Mouse (Mus musculus): ENCODE data around the gene Fntb. TPM values are rescaled to one million over a fixed set of nuclear protein-coding genes. Genes with fewer than 3 reads are reported as not detected.
A peak's percentile ranks its signal among the peaks of the same experiment; 100 is the strongest.

Fntb gene
- polyA plus RNA-seq, 1 experiment from 2014 or later: 30.1 TPM

- Histone ChIP-seq H3K27ac (no peak overlapping the region), H3K27me3 (no peaks in the 10 kb centered on the region), H3K4me1 (no peaks in the 10 kb centered on the region), H3K36me3 (ENCODE audit: poor library complexity, severe bottlenecking) (peaks cover 7% of the 10 kb centered on the region; the same call in 1 of the 2 replicates), H3K9ac (no peak overlapping the region), H3K4me3 (no peak overlapping the region), H3K9me3 (replicated peaks) (no peaks in the 10 kb centered on the region), H3K4me2 (no peak overlapping the region)
- ATAC-seq: no peak
- 89% methylated on average over 4 of the region's 4 CpGs for WGBS
These were observed 114.7 kb downstream of the Fntb start for GRCm38 (mm10) chr12:76880131-76880530.

DNA sequence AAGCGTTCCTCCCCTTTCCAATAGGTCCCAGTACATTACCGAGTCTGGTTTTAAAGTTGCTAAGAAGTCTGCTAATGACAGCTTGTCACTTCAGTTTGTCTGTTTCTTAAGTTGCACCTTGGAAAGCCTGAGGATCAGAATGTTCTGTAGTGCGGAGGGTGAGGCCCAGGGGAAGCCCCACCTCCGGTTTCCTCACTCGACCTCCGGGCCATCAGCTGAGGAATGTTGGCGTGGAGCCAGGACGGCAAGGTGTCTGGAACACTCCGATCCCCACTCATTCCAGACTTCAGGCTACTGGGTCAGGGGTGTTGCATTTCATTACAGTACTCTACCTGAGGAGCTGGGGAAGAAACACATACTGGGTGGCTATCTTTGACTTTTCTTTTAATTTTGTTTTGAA is 118.4 kb downstream of the Fntb start:
- Histone ChIP-seq H3K9ac (no peak overlapping the region), H3K4me3 (no peak overlapping the region), H3K36me3 (ENCODE audit: poor library complexity, severe bottlenecking) (peaks cover under 1% of the 10 kb centered on the region), H3K27ac (no peak overlapping the region), H3K9me3 (replicated peaks) (no peaks in the 10 kb centered on the region), H3K27me3 (no peaks in the 10 kb centered on the region), H3K4me2 (no peak overlapping the region), H3K4me1 (no peaks in the 10 kb centered on the region)
- 79% methylated on average over 9 of the region's 9 CpGs for WGBS
- ATAC-seq: no peak

- Histone ChIP-seq H3K4me1 (no peaks in the 10 kb centered on the region), H3K27me3 (no peaks in the 10 kb centered on the region), H3K27ac (no peak overlapping the region), H3K4me2 (no peak overlapping the region), H3K36me3 (ENCODE audit: poor library complexity, severe bottlenecking) (peaks cover 5% of the 10 kb centered on the region), H3K9me3 (replicated peaks) (no peaks in the 10 kb centered on the region), H3K9ac (no peak overlapping the region), H3K4me3 (no peak overlapping the region)
- WGBS: 91% methylated on average over 4 of the region's 4 CpGs
- no peak for ATAC-seq
These were observed 119.7 kb downstream of the Fntb start for GRCm38 (mm10) chr12:76885103-76885502.

- no peak overlapping the region for H3K4me3 ChIP-seq
- H3K4me2 ChIP-seq: no peak overlapping the region
- H3K9ac ChIP-seq: no peak overlapping the region
- H3K27ac ChIP-seq: no peak overlapping the region
- H3K36me3 ChIP-seq (ENCODE audit: poor library complexity, severe bottlenecking): peaks cover 12% of the 10 kb centered on the region
- H3K27me3 ChIP-seq: no peaks in the 10 kb centered on the region
- no peak for ATAC-seq
- no peaks in the 10 kb centered on the region for H3K4me1 ChIP-seq
- WGBS: 79% methylated on average over 7 of the region's 7 CpGs
- no peaks in the 10 kb centered on the region for H3K9me3 ChIP-seq (replicated peaks)
These were observed 121.4 kb downstream of the Fntb start for GRCm38 (mm10) chr12:76886826-76887225.

GRCm38 (mm10) chr12:76887941-76888340 is 122.6 kb downstream of the Fntb start:
- Histone ChIP-seq H3K9me3 (replicated peaks) (no peaks in the 10 kb centered on the region), H3K9ac (no peak overlapping the region), H3K4me3 (no peak overlapping the region), H3K4me1 (no peaks in the 10 kb centered on the region), H3K27me3 (no peaks in the 10 kb centered on the region), H3K27ac (no peak overlapping the region), H3K4me2 (no peak overlapping the region), H3K36me3 (ENCODE audit: poor library complexity, severe bottlenecking) (peaks cover 19% of the 10 kb centered on the region)
- no peak for ATAC-seq
- 95% methylated on average over 12 of the region's 12 CpGs for WGBS

GRCm38 (mm10) chr12:76889404-76890184 is 124.2 kb downstream of the Fntb start:
- no peak overlapping the region for H3K9ac ChIP-seq
- no peaks in the 10 kb centered on the region for H3K9me3 ChIP-seq (replicated peaks)
- H3K27ac ChIP-seq: no peak overlapping the region
- H3K36me3 ChIP-seq (ENCODE audit: poor library complexity, severe bottlenecking): peaks cover 19% of the 10 kb centered on the region
- no peaks in the 10 kb centered on the region for H3K4me1 ChIP-seq
- no peak overlapping the region for H3K4me2 ChIP-seq
- H3K27me3 ChIP-seq: no peaks in the 10 kb centered on the region
- WGBS: 91% methylated on average over 11 of the region's 11 CpGs
- H3K4me3 ChIP-seq: no peak overlapping the region
- ATAC-seq: no peak

DNA sequence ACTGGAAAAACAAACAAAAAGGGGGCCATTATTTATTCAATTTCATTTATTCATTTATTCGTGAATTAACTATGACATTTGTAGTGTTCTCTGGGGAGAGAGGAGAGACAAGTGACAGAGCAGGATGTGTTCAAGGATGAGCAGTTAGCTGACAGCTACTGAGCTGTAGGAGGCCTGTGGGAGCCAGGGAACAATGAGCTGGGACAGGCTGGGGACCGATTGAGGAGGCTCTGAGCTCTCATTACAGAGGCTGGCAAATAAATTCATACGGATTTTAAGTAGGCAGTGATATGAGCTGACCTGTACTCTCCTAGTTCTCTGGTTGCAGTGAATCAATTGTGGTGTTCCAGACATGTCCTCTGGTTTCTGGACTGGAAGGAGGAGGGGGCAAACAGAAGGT is 125.8 kb downstream of the Fntb start:
- no peak overlapping the region for H3K27ac ChIP-seq
- peaks cover 10% of the 10 kb centered on the region for H3K4me1 ChIP-seq
- peaks cover 19% of the 10 kb centered on the region for H3K36me3 ChIP-seq (ENCODE audit: poor library complexity, severe bottlenecking)
- 71% methylated on average over 3 of the region's 3 CpGs for WGBS
- H3K4me2 ChIP-seq: no peak overlapping the region
- H3K27me3 ChIP-seq: no peaks in the 10 kb centered on the region
- no peak overlapping the region for H3K9ac ChIP-seq
- no peaks in the 10 kb centered on the region for H3K9me3 ChIP-seq (replicated peaks)
- no peak for ATAC-seq
- no peak overlapping the region for H3K4me3 ChIP-seq

GRCm38 (mm10) chr12:76892910-76893695 is 127.7 kb downstream of the Fntb start:
- Histone ChIP-seq H3K27me3 (no peaks in the 10 kb centered on the region), H3K36me3 (ENCODE audit: poor library complexity, severe bottlenecking) (peaks cover 22% of the 10 kb centered on the region), H3K4me2 (no peak overlapping the region), H3K4me3 (no peak overlapping the region), H3K27ac (no peak overlapping the region), H3K4me1 (peaks cover 10% of the 10 kb centered on the region), H3K9ac (no peak overlapping the region), H3K9me3 (replicated peaks) (no peaks in the 10 kb centered on the region)
- no peak for ATAC-seq
- WGBS: 91% methylated on average over 16 of the region's 16 CpGs

DNA sequence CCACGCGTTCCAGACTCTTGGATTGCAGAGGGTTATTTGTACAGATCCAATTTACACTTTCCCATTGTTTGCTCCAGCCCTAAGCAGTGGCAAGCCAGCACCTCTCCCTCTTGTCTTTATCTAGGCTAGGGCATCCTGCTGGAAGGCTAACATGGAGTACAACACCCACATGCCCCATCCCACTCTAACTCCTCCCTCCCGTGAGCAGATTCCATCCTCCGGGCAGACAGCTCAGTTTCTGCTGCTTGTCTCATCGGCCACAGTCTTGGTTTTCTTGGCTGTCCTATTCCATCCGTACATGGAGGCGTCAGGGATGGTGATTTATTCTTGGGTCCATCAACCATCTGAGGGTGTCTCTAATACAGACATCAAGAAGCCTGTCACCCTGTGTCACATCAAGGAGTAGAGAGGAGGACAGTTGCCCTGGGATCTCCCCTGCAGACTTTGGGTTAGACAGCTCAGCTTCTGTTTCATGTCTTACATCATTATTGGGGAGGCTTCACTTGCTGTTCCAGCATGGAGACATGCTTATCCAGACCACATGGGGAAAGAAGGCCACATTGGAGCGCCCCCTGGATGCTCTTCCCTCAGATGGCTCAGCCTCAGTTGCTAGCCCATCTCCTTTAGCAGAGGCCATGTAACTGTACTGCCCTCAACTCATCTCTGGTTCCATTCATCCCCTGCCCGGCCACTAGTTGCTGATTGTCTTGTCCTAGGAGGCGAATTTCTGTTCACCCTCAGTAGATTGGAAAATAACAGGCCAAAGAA is 129.6 kb downstream of the Fntb start:
- H3K27me3 ChIP-seq: no peaks in the 10 kb centered on the region
- H3K36me3 ChIP-seq (ENCODE audit: poor library complexity, severe bottlenecking): peaks cover 22% of the 10 kb centered on the region
- no peak overlapping the region for H3K4me2 ChIP-seq
- H3K4me3 ChIP-seq: no peak overlapping the region
- H3K9me3 ChIP-seq (replicated peaks): no peaks in the 10 kb centered on the region
- no peak for ATAC-seq
- 87% methylated on average over 10 of the region's 10 CpGs for WGBS
- peaks cover 10% of the 10 kb centered on the region for H3K4me1 ChIP-seq
- H3K9ac ChIP-seq: no peak overlapping the region
- H3K27ac ChIP-seq: no peak overlapping the region

DNA sequence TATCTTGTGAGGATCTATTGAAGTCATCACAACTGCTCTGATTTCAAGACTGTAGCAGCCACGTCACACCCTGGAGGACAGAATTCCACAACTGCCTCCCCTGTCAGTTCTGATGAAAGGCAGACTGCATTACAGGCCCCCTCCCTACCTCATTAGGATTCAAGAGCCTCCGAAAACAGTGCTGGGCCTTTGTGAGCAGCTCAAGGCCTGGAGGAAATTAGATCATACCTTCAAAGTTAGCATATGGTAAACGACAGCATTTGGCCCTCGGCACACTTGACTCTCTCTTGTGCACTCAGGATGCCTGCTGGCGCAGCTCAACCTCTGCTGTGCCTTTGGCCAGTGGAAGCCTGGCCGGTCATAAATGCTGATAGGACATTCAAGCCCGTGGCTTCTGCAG is 130.4 kb downstream of the Fntb start:
- H3K9me3 ChIP-seq (replicated peaks): no peaks in the 10 kb centered on the region
- 28% methylated on average over 7 of the region's 7 CpGs for WGBS

GRCm38 (mm10) chr12:76896566-76896965 is 131.2 kb downstream of the Fntb start:
- no peak for ATAC-seq
- H3K9ac ChIP-seq: no peak overlapping the region
- no peak overlapping the region for H3K4me2 ChIP-seq
- 98% methylated on average over 4 of the region's 4 CpGs for WGBS
- H3K27ac ChIP-seq: no peak overlapping the region
- peaks cover 10% of the 10 kb centered on the region for H3K4me1 ChIP-seq
- no peak overlapping the region for H3K4me3 ChIP-seq
- H3K36me3 ChIP-seq (ENCODE audit: poor library complexity, severe bottlenecking): peaks cover 29% of the 10 kb centered on the region
- no peaks in the 10 kb centered on the region for H3K9me3 ChIP-seq (replicated peaks)
- no peaks in the 10 kb centered on the region for H3K27me3 ChIP-seq

More for the DNA sequence above, 130.4 kb downstream of the Fntb start:
- H3K27me3 ChIP-seq: no peaks in the 10 kb centered on the region
- peaks cover 24% of the 10 kb centered on the region for H3K36me3 ChIP-seq (ENCODE audit: poor library complexity, severe bottlenecking)
- H3K4me3 ChIP-seq: no peak overlapping the region
- H3K27ac ChIP-seq: no peak overlapping the region
- ATAC-seq: peak; percentile 82
- no peak overlapping the region for H3K9ac ChIP-seq
- H3K4me2 ChIP-seq: no peak overlapping the region
- H3K4me1 ChIP-seq: peaks cover 10% of the 10 kb centered on the region

GRCm38 (mm10) chr12:76897006-76897405 is 131.6 kb downstream of the Fntb start:
- Histone ChIP-seq H3K4me2 (no peak overlapping the region), H3K9ac (no peak overlapping the region), H3K4me3 (no peak overlapping the region), H3K36me3 (ENCODE audit: poor library complexity, severe bottlenecking) (peaks cover 28% of the 10 kb centered on the region), H3K27ac (no peak overlapping the region), H3K27me3 (no peaks in the 10 kb centered on the region), H3K9me3 (replicated peaks) (no peaks in the 10 kb centered on the region), H3K4me1 (peaks cover 10% of the 10 kb centered on the region)
- 87% methylated on average over 10 of the region's 10 CpGs for WGBS
- no peak for ATAC-seq
